Mouse (Mus musculus) bone marrow, adult 2 months (tissue): ENCODE measurements around the gene Gng2.

ENCODE experiments used
- CTCF ChIP-seq: fragments of 200-500 bp; IDR thresholded peaks from 2 replicates; pipeline ENCODE4 v1.5.1; 2011; ENCODE audit warnings: low read length, control low read depth; ENCODE audit not compliant: control insufficient read depth, insufficient read depth
- POLR2A ChIP-seq: fragments of 200-500 bp; IDR thresholded peaks from 2 replicates; pipeline ENCODE4 v1.6.1; 2011; ENCODE audit warnings: low read depth, mild to moderate bottlenecking, control low read depth, low read length, borderline replicate concordance; ENCODE audit not compliant: control insufficient read depth

DNA sequence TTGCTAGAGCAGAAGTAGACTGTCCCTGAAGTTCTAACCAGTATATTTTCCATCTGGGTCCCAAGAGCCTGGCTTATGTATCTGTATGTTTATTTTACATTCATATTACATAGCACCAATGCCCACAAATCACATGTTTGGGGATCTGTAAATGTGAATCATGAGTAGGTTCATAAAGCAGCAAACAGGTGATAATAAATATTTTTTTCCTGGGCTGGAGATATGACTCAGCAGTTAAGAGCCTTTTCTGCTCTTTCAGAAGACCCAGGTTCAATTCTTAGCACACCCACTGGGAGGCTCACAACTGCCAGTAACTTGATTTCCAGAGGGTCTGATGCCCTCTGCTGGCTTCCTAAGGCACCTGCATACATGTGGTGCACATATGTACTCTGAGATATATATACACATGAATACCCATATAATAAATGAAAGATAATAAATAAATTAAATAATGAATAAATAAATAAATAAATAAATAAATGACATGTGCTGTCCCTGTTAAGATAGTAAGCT, 27.4 kb upstream of the Gng2 start:
- TF ChIP-seq CTCF = 0 out of 2 replicates have a peak, but pooled peaks have one; percentile 7
- no peak for TF ChIP-seq POLR2A
